Mouse (Mus musculus) olfactory bulb, adult 2 months (tissue): ENCODE results near the gene Bace1.
A peak's percentile ranks its signal among the peaks of the same experiment; 100 is the strongest.

ENCODE experiments used
- CTCF ChIP-seq: fragments of 200-500 bp; IDR thresholded peaks from 2 replicates; pipeline ENCODE4 v1.5.1; 2012; ENCODE audit warnings: low read depth, mild to moderate bottlenecking, low read length, moderate library complexity; ENCODE audit not compliant: insufficient read depth
- POLR2A ChIP-seq: fragments of 200-500 bp; IDR thresholded peaks from 2 replicates; pipeline ENCODE4 v1.6.1; 2012; ENCODE audit warnings: mild to moderate bottlenecking, low read depth, low read length, moderate library complexity; ENCODE audit not compliant: insufficient read depth

DNA sequence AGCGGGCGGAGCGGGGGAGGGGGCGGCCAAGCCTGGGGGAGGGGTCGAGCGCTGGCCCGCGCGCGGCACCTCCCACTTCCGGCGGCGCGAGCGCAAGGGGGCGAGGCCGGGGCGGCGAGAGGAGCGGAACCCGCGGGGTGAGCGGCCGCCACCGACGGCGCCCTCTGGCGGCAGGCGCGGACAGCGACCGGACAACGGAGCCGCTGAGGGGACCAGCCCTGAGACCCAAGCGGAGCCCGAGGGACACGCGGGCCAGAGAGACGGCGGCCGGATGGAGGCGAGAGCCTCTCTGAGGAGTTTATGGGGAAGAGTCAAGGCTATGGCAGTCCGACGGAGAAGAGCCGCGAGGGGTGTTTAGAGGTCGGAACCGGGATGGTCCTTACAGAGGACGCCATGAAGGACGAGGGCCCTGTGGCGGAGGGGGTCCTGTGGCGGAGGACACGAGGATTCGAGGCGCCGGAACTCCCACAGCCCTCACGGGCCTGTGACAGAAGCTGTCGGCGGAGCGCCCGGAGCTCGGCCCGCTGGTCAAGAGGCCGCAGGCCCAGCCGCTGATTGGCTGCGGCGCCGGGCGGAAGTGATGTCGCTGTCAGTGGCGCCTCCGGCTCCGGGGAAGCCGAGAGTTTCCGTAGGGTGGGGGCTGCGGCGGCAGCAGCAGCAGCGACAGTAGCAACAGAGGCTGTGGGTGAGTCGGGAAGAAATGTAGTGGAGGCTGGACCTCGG is 68.1 kb downstream of the Bace1 start, which contains the start of the genes Pcsk7 and Rnf214:
- peak; percentile 82 for TF ChIP-seq POLR2A
- peak; percentile 96 for TF ChIP-seq CTCF
